Mouse (Mus musculus): Measurements from ENCODE around the gene Mrpl12.
A peak's percentile ranks its signal among the peaks of the same experiment; 100 is the strongest.

Gene Mrpl12

GRCm38 (mm10) chr11:120484265-120484981, at the start of gene Mrpl12:
Gene Mrpl12, plus strand, starts transcription at chr11:120484613.
- peak; percentile 83 for DNase-seq (ENCODE audit: low spot score)

- peak; percentile 75 for DNase-seq (ENCODE audit: low spot score)
These were observed 47.1 kb upstream of the Mrpl12 start, which contains the start of gene Nploc4 for GRCm38 (mm10) chr11:120437152-120437856. Gene Nploc4, minus strand, starts transcription at chr11:120437708.

GRCm38 (mm10) chr11:120437857-120438385, 46.5 kb upstream of the Mrpl12 start:
- no peak for DNase-seq (ENCODE audit: low spot score)

- no peak for DNase-seq (ENCODE audit: low spot score)
These were observed 42.1 kb upstream of the Mrpl12 start, which contains the start of gene Tspan10 for GRCm38 (mm10) chr11:120442344-120442743. Gene Tspan10, plus strand, starts transcription at chr11:120442644.

- no peak for DNase-seq (ENCODE audit: low spot score)
These were observed 41.6 kb upstream of the Mrpl12 start for GRCm38 (mm10) chr11:120442765-120443280.

- no peak for DNase-seq (ENCODE audit: low spot score)
These were observed 40.3 kb upstream of the Mrpl12 start for GRCm38 (mm10) chr11:120444106-120444505.

GRCm38 (mm10) chr11:120445475-120445874, 38.9 kb upstream of the Mrpl12 start:
- no peak for DNase-seq (ENCODE audit: low spot score)

GRCm38 (mm10) chr11:120447179-120447578, 37.2 kb upstream of the Mrpl12 start:
- no peak for DNase-seq (ENCODE audit: low spot score)

- no peak for DNase-seq (ENCODE audit: low spot score)
These were observed 32.2 kb upstream of the Mrpl12 start for GRCm38 (mm10) chr11:120452246-120452645.

- no peak for DNase-seq (ENCODE audit: low spot score)
These were observed 31.1 kb upstream of the Mrpl12 start, which contains the start of gene Pde6g for GRCm38 (mm10) chr11:120453306-120453705. Gene Pde6g, minus strand, starts transcription at chr11:120453500.

- no peak for DNase-seq (ENCODE audit: low spot score)
These were observed 29.4 kb upstream of the Mrpl12 start for GRCm38 (mm10) chr11:120454965-120455364.

GRCm38 (mm10) chr11:120455413-120455812, 29.0 kb upstream of the Mrpl12 start:
- DNase-seq (ENCODE audit: low spot score): no peak

- no peak for DNase-seq (ENCODE audit: low spot score)
These were observed 27.0 kb upstream of the Mrpl12 start for GRCm38 (mm10) chr11:120457370-120457769.

GRCm38 (mm10) chr11:120457772-120458751, 26.4 kb upstream of the Mrpl12 start, which contains the start of the genes Oxld1 and Ccdc137:
Gene Oxld1, minus strand, starts transcription at chr11:120458068.
Gene Ccdc137, plus strand, starts transcription at chr11:120458115.
- peak; percentile 51 for DNase-seq (ENCODE audit: low spot score)

- DNase-seq (ENCODE audit: low spot score): no peak
These were observed 25.4 kb upstream of the Mrpl12 start for GRCm38 (mm10) chr11:120458847-120459597.

- no peak for DNase-seq (ENCODE audit: low spot score)
These were observed 20.9 kb upstream of the Mrpl12 start for GRCm38 (mm10) chr11:120463536-120463935.

GRCm38 (mm10) chr11:120464365-120464764, 20.0 kb upstream of the Mrpl12 start:
- DNase-seq (ENCODE audit: low spot score): no peak

- no peak for DNase-seq (ENCODE audit: low spot score)
These were observed 18.9 kb upstream of the Mrpl12 start for GRCm38 (mm10) chr11:120465521-120465920.

- DNase-seq (ENCODE audit: low spot score): peak; percentile 92
These were observed 17.2 kb upstream of the Mrpl12 start, which contains the start of gene Arl16 for GRCm38 (mm10) chr11:120467051-120467735. Gene Arl16, minus strand, starts transcription at chr11:120467607.

- DNase-seq (ENCODE audit: low spot score): no peak
These were observed 16.7 kb upstream of the Mrpl12 start for GRCm38 (mm10) chr11:120467736-120468092.
